Mouse (Mus musculus): ENCODE measurements around the gene Olfr952.

The Olfr952 gene

GRCm38 (mm10) chr9:39427048-39427447 lies at the start of gene Olfr952:
Gene Olfr952 (minus strand): TSS chr9:39427148.
- in situ Hi-C loops (cut with MboI; ENCODE audit: unreplicated experiment in 2 of 2), result no loop called here

GRCm38 (mm10) chr9:39471844-39472243 lies 44.9 kb upstream of the Olfr952 start, which contains the start of gene Olfr955:
Gene Olfr955 (minus strand): TSS chr9:39471944.
- in situ Hi-C loops (cut with MboI; ENCODE audit: unreplicated experiment in 2 of 2), result no loop called here

GRCm38 (mm10) chr9:39456401-39456800 lies 29.5 kb upstream of the Olfr952 start, which contains the start of gene Olfr954:
Gene Olfr954 (plus strand): TSS chr9:39456701.
- in situ Hi-C loops (cut with MboI; ENCODE audit: unreplicated experiment in 2 of 2), result no loop called here

GRCm38 (mm10) chr9:39387110-39387509 lies 39.8 kb downstream of the Olfr952 start, which contains the start of gene Olfr951:
Gene Olfr951 (plus strand): TSS chr9:39387410.
- in situ Hi-C loops (cut with MboI; ENCODE audit: unreplicated experiment in 2 of 2), result no loop called here

Data from v-Abl transformed pro-B cells (cell line).